8 mouse cellular contexts compared by ENCODE assay signal in genomic region chr16:42255693-42256092, GRCm38 (mm10).
DNase-seq lines count a peak whose midpoint lies in the region; ATAC-seq lines count a peak whose summit lies in the region.

No protein-coding gene starts in this region.

- peak; percentile 20 to 35 for DNase-seq in kidney, postnatal 4 days
- peak; percentile 33 to 66 for DNase-seq in layer of hippocampus, postnatal 25 days (ENCODE audit: extremely low spot score in 1 of 2, low spot score in 1 of 2)
- peak; percentile 17 for DNase-seq in retina, postnatal 7 days (ENCODE audit: low read depth, low spot score)
- no peak for DNase-seq in thymus, postnatal 25 days
- no peak for DNase-seq in embryo, embryonic 10.5 days (ENCODE audit: low spot score)
- DNase-seq in ovary, postnatal 10 days (ENCODE audit: low spot score): no peak

- 89% methylated on average over 11 of the region's 11 CpGs for WGBS in kidney, embryonic 14.5 days
- 59% methylated on average over 11 of the region's 11 CpGs for WGBS in embryonic facial prominence, embryonic 15.5 days

- no peak overlapping the region for H3K27ac ChIP-seq in kidney, embryonic 14.5 days (ENCODE audit: low read depth, low read length)
- no peak overlapping the region for H3K27ac ChIP-seq in embryonic facial prominence, embryonic 15.5 days (replicated peaks)

- ATAC-seq in kidney, embryonic 14.5 days (ENCODE audit: low FRiP score, low TSS enrichment): no peak
- 0 out of 2 replicates have a peak, but pooled peaks have one; percentile 47 for ATAC-seq in embryonic facial prominence, embryonic 15.5 days (ENCODE audit: insufficient number of reproducible peaks, low FRiP score, low TSS enrichment, low read depth)

- no peak overlapping the region for H3K4me2 ChIP-seq in kidney, embryonic 14.5 days (replicated peaks; ENCODE audit: low read depth, low read length)
- no peak overlapping the region for H3K4me2 ChIP-seq in embryonic facial prominence, embryonic 15.5 days (replicated peaks)

- no peaks in the 10 kb centered on the region for H3K4me1 ChIP-seq in kidney, embryonic 14.5 days (ENCODE audit: control insufficient read depth, insufficient read depth, low read length)
- H3K4me1 ChIP-seq in embryonic facial prominence, embryonic 15.5 days: peaks cover 8% of the 10 kb centered on the region; the same call in 1 of the 2 replicates

- no peaks in the 10 kb centered on the region for H3K27me3 ChIP-seq in kidney, embryonic 14.5 days (ENCODE audit: control insufficient read depth, insufficient read depth, low read length)
- no peaks in the 10 kb centered on the region for H3K27me3 ChIP-seq in embryonic facial prominence, embryonic 15.5 days

- no peak overlapping the region for H3K4me3 ChIP-seq in kidney, embryonic 14.5 days (ENCODE audit: low read length)
- H3K4me3 ChIP-seq in embryonic facial prominence, embryonic 15.5 days (replicated peaks): no peak overlapping the region; the same call in 1 of the 2 replicates

- H3K9ac ChIP-seq in kidney, embryonic 14.5 days (ENCODE audit: low read depth, low read length): no peak overlapping the region
- no peak overlapping the region for H3K9ac ChIP-seq in embryonic facial prominence, embryonic 15.5 days

- H3K36me3 ChIP-seq in kidney, embryonic 14.5 days (ENCODE audit: control insufficient read depth, insufficient read depth, low read length): no peaks in the 10 kb centered on the region
- H3K36me3 ChIP-seq in embryonic facial prominence, embryonic 15.5 days: no peaks in the 10 kb centered on the region

- H3K9me3 ChIP-seq in kidney, embryonic 14.5 days (ENCODE audit: control insufficient read depth, low read length): no peaks in the 10 kb centered on the region
- no peaks in the 10 kb centered on the region for H3K9me3 ChIP-seq in embryonic facial prominence, embryonic 15.5 days (replicated peaks)

Comparison
In these comparisons a context has a peak if more than half of its experiments do, and no peak if none do; other contexts are left out.
1. DNase-seq: peak in kidney, postnatal 4 days (2 of 2), layer of hippocampus, postnatal 25 days (2 of 2) and retina, postnatal 7 days (single experiment); none in thymus, postnatal 25 days (single experiment), embryo, embryonic 10.5 days (single experiment) and ovary, postnatal 10 days (single experiment).